ENCODE assay signal across 21 mouse cellular contexts in genomic region chr2:26403306-26403705, GRCm38 (mm10). TPM values are rescaled to one million over a fixed set of nuclear protein-coding genes. Genes with fewer than 3 reads are reported as not detected.
DNase-seq lines count a peak whose midpoint lies in the region; ATAC-seq and TF ChIP-seq lines count a peak whose summit lies in the region.
"Had no signal": no experiment of that assay in that cellular context is flagged by ENCODE, and none has a peak within 500 bp of the region (broad histone marks: within the 10 kb centered on the region; RNA-seq: fewer than 3 reads in every experiment).

No protein-coding gene starts in this region.

- no peak for DNase-seq in heart, adult 8-10 months (ENCODE audit: low spot score)
- peak; percentile 62 to 69 for DNase-seq in kidney, adult 8-10 months
- DNase-seq in kidney, postnatal 0 days (ENCODE audit: low spot score), result peak; percentile 21
- DNase-seq in kidney, postnatal 36 days, result peak; percentile 72 to 73
- DNase-seq in embryo, embryonic 10 days (ENCODE audit: low spot score), result no peak
- DNase-seq: adrenal gland, adult 2 months; adrenal gland, postnatal 25 days; cerebellum, adult 18-20 months; cerebellum, adult 9-11 months; cerebellum, postnatal 36 days; heart, adult 18-20 months; heart, postnatal 10 days; heart, postnatal 4 days had no signal

- no peak for ATAC-seq in heart, embryonic 13.5 days (ENCODE audit: extremely low read depth, insufficient number of reproducible peaks, low FRiP score, low TSS enrichment)
- ATAC-seq in kidney, postnatal 0 days (replicated peaks; ENCODE audit: low FRiP score, low read depth), result 0 out of 2 replicates have a peak, but pooled peaks have one; percentile 20
- ATAC-seq: activated CD4-positive, CD25-positive, alpha-beta regulatory T cell, adult 4 months; forebrain, embryonic 15.5 days; hindbrain, embryonic 16.5 days; Patski had no signal

- no peak for TF ChIP-seq CTCF in kidney, postnatal 0 days (IDR thresholded peaks at IDR 0.05; ENCODE audit: low read depth)

- H3K9ac ChIP-seq in heart, embryonic 13.5 days, result peak overlapping the region; percentile 3; the same call in 1 of the 2 replicates
- H3K9ac ChIP-seq in kidney, postnatal 0 days (ENCODE audit: low read depth, low read length), result no peak overlapping the region
- H3K9ac ChIP-seq: forebrain, embryonic 15.5 days; hindbrain, embryonic 12.5 days had no signal

- peaks cover 34% of the 10 kb centered on the region for H3K4me1 ChIP-seq in heart, embryonic 13.5 days
- peaks cover 21% of the 10 kb centered on the region for H3K4me1 ChIP-seq in kidney, postnatal 0 days (replicated peaks; ENCODE audit: insufficient read depth, low read length)

- H3K36me3 ChIP-seq in heart, embryonic 13.5 days, result peaks cover 61% of the 10 kb centered on the region
- H3K36me3 ChIP-seq in kidney, postnatal 0 days (ENCODE audit: insufficient read depth, low read length), result peaks cover 31% of the 10 kb centered on the region

- no peak overlapping the region for H3K4me2 ChIP-seq in heart, embryonic 13.5 days
- no peak overlapping the region for H3K4me2 ChIP-seq in kidney, postnatal 0 days (ENCODE audit: low read length)
- H3K4me2 ChIP-seq: forebrain, embryonic 15.5 days; hindbrain, embryonic 12.5 days had no signal

- no peaks in the 10 kb centered on the region for H3K9me3 ChIP-seq in heart, embryonic 13.5 days
- no peaks in the 10 kb centered on the region for H3K9me3 ChIP-seq in kidney, postnatal 0 days (replicated peaks; ENCODE audit: low read length)
- H3K9me3 ChIP-seq: embryonic facial prominence, embryonic 10.5 days; forebrain, embryonic 15.5 days; hindbrain, embryonic 12.5 days had no signal

- H3K4me3 ChIP-seq in heart, embryonic 13.5 days, result no peak overlapping the region
- H3K4me3 ChIP-seq in kidney, postnatal 0 days (replicated peaks; ENCODE audit: low read depth, low read length), result no peak overlapping the region
- H3K4me3 ChIP-seq: embryonic facial prominence, embryonic 10.5 days; forebrain, embryonic 15.5 days; hindbrain, embryonic 12.5 days had no signal

- 66% methylated on average over 8 of the region's 8 CpGs for WGBS in heart, embryonic 13.5 days
- 62% methylated on average over 8 of the region's 8 CpGs for WGBS in kidney, postnatal 0 days

- H3K27ac ChIP-seq in heart, embryonic 13.5 days (replicated peaks), result no peak overlapping the region
- H3K27ac ChIP-seq in kidney, postnatal 0 days, result no peak overlapping the region
- H3K27ac ChIP-seq: embryonic facial prominence, embryonic 10.5 days; forebrain, embryonic 15.5 days; hindbrain, embryonic 12.5 days had no signal

- no peaks in the 10 kb centered on the region for H3K27me3 ChIP-seq in heart, embryonic 13.5 days (replicated peaks)
- no peaks in the 10 kb centered on the region for H3K27me3 ChIP-seq in kidney, postnatal 0 days (ENCODE audit: insufficient read depth, low read length)
- H3K27me3 ChIP-seq: CH12.LX; forebrain, embryonic 15.5 days; hindbrain, embryonic 12.5 days; Patski had no signal

RNA-seq across cellular contexts. Expression of gene Inpp5e, which starts 5.7 kb away (rescaled TPM):
- polyA plus RNA-seq in heart, embryonic 13.5 days (2015; fragmentation: Nextera tagmentation; extraction: Ambion mirVana), result 13.2 and 15.5 TPM in 2 replicates
- total RNA-seq in heart, adult 8-10 months (2022), result 10 to 100 TPM; 14.9 to 19.2 (median 15.8) TPM
- polyA plus RNA-seq in kidney, postnatal 0 days (2015; fragmentation: Nextera tagmentation; extraction: Ambion mirVana), result 18.6 and 18.9 TPM in 2 replicates

RNA-seq across cellular contexts. Expression of gene Pmpca, which starts 14.2 kb away (rescaled TPM):
- 115 and 123 TPM in 2 replicates for polyA plus RNA-seq in heart, embryonic 13.5 days (2015; fragmentation: Nextera tagmentation; extraction: Ambion mirVana)
- total RNA-seq in heart, adult 8-10 months (2022), result 100 to 1,000 TPM; 137 to 173 (median 153) TPM
- polyA plus RNA-seq in kidney, postnatal 0 days (2015; fragmentation: Nextera tagmentation; extraction: Ambion mirVana), result 74.3 and 80.9 TPM in 2 replicates

RNA-seq across cellular contexts. Expression of gene Entr1, which starts 14.2 kb away (rescaled TPM):
- polyA plus RNA-seq in heart, embryonic 13.5 days (2015; fragmentation: Nextera tagmentation; extraction: Ambion mirVana), result 70.8 and 72.4 TPM in 2 replicates
- total RNA-seq in heart, adult 8-10 months (2022), result 10 to 100 TPM; 38.1 to 49.7 (median 44.6) TPM
- 88.0 and 94.9 TPM in 2 replicates for polyA plus RNA-seq in kidney, postnatal 0 days (2015; fragmentation: Nextera tagmentation; extraction: Ambion mirVana)

RNA-seq across cellular contexts. Expression of gene Snapc4, which starts 22.9 kb away (rescaled TPM):
- polyA plus RNA-seq in heart, embryonic 13.5 days (2015; fragmentation: Nextera tagmentation; extraction: Ambion mirVana), result 15.7 and 18.9 TPM in 2 replicates
- 10 to 100 TPM in 2 of 4 experiments, 1 to 10 TPM in 2; 6.4 to 13.1 (median 8.6) TPM for total RNA-seq in heart, adult 8-10 months (2022)
- 12.9 and 14.6 TPM in 2 replicates for polyA plus RNA-seq in kidney, postnatal 0 days (2015; fragmentation: Nextera tagmentation; extraction: Ambion mirVana)

RNA-seq across cellular contexts. Expression of gene Sec16a, which starts 41.7 kb away (rescaled TPM):
- 12.8 and 13.8 TPM in 2 replicates for polyA plus RNA-seq in heart, embryonic 13.5 days (2015; fragmentation: Nextera tagmentation; extraction: Ambion mirVana)
- total RNA-seq in heart, adult 8-10 months (2022), result 10 to 100 TPM; 40.7 to 45.7 (median 41.7) TPM
- 16.4 and 16.6 TPM in 2 replicates for polyA plus RNA-seq in kidney, postnatal 0 days (2015; fragmentation: Nextera tagmentation; extraction: Ambion mirVana)

Comparison
In these comparisons a context has a peak if more than half of its experiments do, and no peak if none do; other contexts are left out.
1. DNase-seq: peak in kidney, adult 8-10 months (2 of 2), kidney, postnatal 0 days (single experiment) and kidney, postnatal 36 days (2 of 2); none in heart, adult 8-10 months (single experiment) and embryo, embryonic 10 days (single experiment).